Mouse (Mus musculus) CH12.LX (cell line): ENCODE measurements around the gene Abca4. TPM values are rescaled to one million over a fixed set of nuclear protein-coding genes. Genes with fewer than 3 reads are reported as not detected.

Experiments
- DNase-seq: peaks from one replicate; pipeline ENCODE4 v3.0.0-alpha.2; 2013; ENCODE audit errors: extremely low read depth
- H3K27ac ChIP-seq: 2 replicates; pipeline ENCODE4 v1.5.1; 2012; ENCODE audit warnings: low read depth, mild to moderate bottlenecking, control low read depth, moderate library complexity; ENCODE audit not compliant: insufficient read depth
- H3K27me3 ChIP-seq: replicated peaks from 2 replicates; pipeline ENCODE3; 2012; ENCODE audit warnings: inconsistent platforms
- H3K36me3 ChIP-seq, 2 experiments: replicated peaks in 1 of 2; 2 replicates each; pipeline versions ENCODE3 to v1.6.1; 2012; ENCODE audit warnings: inconsistent platforms in 1 of 2, low read length in 1 of 2, mild to moderate bottlenecking in 1 of 2, mixed read lengths in 1 of 2, moderate library complexity in 1 of 2; ENCODE audit not compliant: control insufficient read depth in 1 of 2, insufficient read depth in 1 of 2
- H3K4me1 ChIP-seq, 2 experiments: 2 replicates each; pipeline ENCODE4 v1.6.1; 2012; ENCODE audit warnings: inconsistent platforms in 1 of 2, moderate library complexity in 1 of 2; ENCODE audit not compliant: insufficient read depth in 2 of 2, control insufficient read depth in 1 of 2
- H3K4me2 ChIP-seq: 2 replicates; pipeline ENCODE4 v1.6.1; 2012; ENCODE audit warnings: low read depth, mild to moderate bottlenecking, control low read depth; ENCODE audit not compliant: poor library complexity, insufficient read depth, severe bottlenecking
- H3K4me3 ChIP-seq, 3 experiments: fragments of 150-350 bp in 1 of 3; sonication (generic) in 1 of 3; replicated peaks in 1 of 3; 2 replicates each; pipeline versions ENCODE3 to v1.5.1; 2011 to 2012; ENCODE audit warnings: low read depth in 2 of 3, low read length in 2 of 3, mild to moderate bottlenecking in 2 of 3, moderate library complexity in 2 of 3, control low read depth in 1 of 3, improper control_type of control experiment in 1 of 3, inconsistent platforms in 1 of 3, mixed read lengths in 1 of 3; ENCODE audit not compliant: poor library complexity in 1 of 3
- H3K79me2 ChIP-seq: replicated peaks from 2 replicates; pipeline ENCODE4 v1.6.1; 2012; ENCODE audit warnings: mild to moderate bottlenecking, moderate library complexity; ENCODE audit not compliant: control insufficient read depth, poor library complexity, insufficient read depth, severe bottlenecking; ENCODE audit errors: extremely low read depth
- H3K9ac ChIP-seq: 2 replicates; pipeline ENCODE4 v1.6.1; 2012; ENCODE audit warnings: low read depth, mild to moderate bottlenecking, control low read depth, moderate library complexity; ENCODE audit not compliant: insufficient read depth
- H3K9me3 ChIP-seq: replicated peaks from 2 replicates; pipeline ENCODE3; 2012; ENCODE audit warnings: low read length, inconsistent platforms, mixed read lengths
- CTCF ChIP-seq, 2 experiments: IDR thresholded peaks in 1 of 2; conservative IDR thresholded peaks in 1 of 2; 2 replicates each; pipeline ENCODE4 v1.5.1; 2011 to 2012; ENCODE audit warnings: low read depth in 2 of 2, low read length in 2 of 2, improper control_type of control experiment in 1 of 2, inconsistent platforms in 1 of 2, mild to moderate bottlenecking in 1 of 2, moderate library complexity in 1 of 2
- EP300 ChIP-seq: IDR thresholded peaks from 2 replicates; pipeline ENCODE4 v1.6.1; 2011; ENCODE audit warnings: low read length, improper control_type of control experiment
- ETS1 ChIP-seq: conservative IDR thresholded peaks from 2 replicates; pipeline ENCODE4 v1.6.1; 2012; ENCODE audit warnings: low read depth, mild to moderate bottlenecking, inconsistent platforms, low read length, improper control_type of control experiment, moderate library complexity
- GABPA ChIP-seq: IDR thresholded peaks from 2 replicates; pipeline ENCODE4 v1.6.1; 2012; ENCODE audit warnings: low read depth, low read length, improper control_type of control experiment, inconsistent platforms; ENCODE audit not compliant: insufficient replicate concordance
- HCFC1 ChIP-seq: IDR thresholded peaks from 2 replicates; pipeline ENCODE4 v1.6.1; 2012; ENCODE audit warnings: low read depth, mild to moderate bottlenecking, inconsistent platforms, low read length, improper control_type of control experiment
- JUND ChIP-seq: conservative IDR thresholded peaks from 2 replicates; pipeline ENCODE4 v1.6.1; 2011; ENCODE audit warnings: low read depth, low read length, improper control_type of control experiment
- MAFK ChIP-seq: IDR thresholded peaks from 2 replicates; pipeline ENCODE4 v1.6.1; 2011; ENCODE audit warnings: low read length, improper control_type of control experiment; ENCODE audit not compliant: insufficient replicate concordance
- MAX ChIP-seq: IDR thresholded peaks from 2 replicates; pipeline ENCODE4 v1.6.1; 2011; ENCODE audit warnings: low read length, improper control_type of control experiment
- MEF2A ChIP-seq: IDR thresholded peaks from 2 replicates; pipeline ENCODE4 v1.6.1; 2014; ENCODE audit warnings: low read depth, mild to moderate bottlenecking, inconsistent platforms, low read length, improper control_type of control experiment, borderline replicate concordance
- NRF1 ChIP-seq: IDR thresholded peaks from 2 replicates; pipeline ENCODE4 v1.6.1; 2014; ENCODE audit warnings: low read depth, mild to moderate bottlenecking, inconsistent platforms, low read length, improper control_type of control experiment, moderate library complexity
- PAX5 ChIP-seq: IDR thresholded peaks from 2 replicates; pipeline ENCODE4 v1.6.1; 2012; ENCODE audit warnings: low read length, inconsistent platforms, mixed read lengths
- POLR2AphosphoS2 ChIP-seq: IDR thresholded peaks from 2 replicates; pipeline ENCODE4 v1.6.1; 2011; ENCODE audit warnings: low read depth, low read length, improper control_type of control experiment
- RAD21 ChIP-seq: IDR thresholded peaks from 2 replicates; pipeline ENCODE4 v1.6.1; 2011; ENCODE audit warnings: low read depth, mild to moderate bottlenecking, low read length, improper control_type of control experiment, moderate library complexity
- SIN3A ChIP-seq: IDR thresholded peaks from 2 replicates; pipeline ENCODE4 v1.6.1; 2012; ENCODE audit warnings: low read length, improper control_type of control experiment, inconsistent platforms
- SMC3 ChIP-seq: IDR thresholded peaks from 2 replicates; pipeline ENCODE4 v1.6.1; 2011; ENCODE audit warnings: low read depth, low read length, improper control_type of control experiment
- TBP ChIP-seq: conservative IDR thresholded peaks from 2 replicates; pipeline ENCODE4 v1.6.1; 2011; ENCODE audit warnings: low read depth, low read length, improper control_type of control experiment
- TCF12 ChIP-seq: IDR thresholded peaks from 2 replicates; pipeline ENCODE4 v1.6.1; 2014; ENCODE audit warnings: low read depth, mild to moderate bottlenecking, inconsistent platforms, low read length, improper control_type of control experiment
- ZC3H11A ChIP-seq: IDR thresholded peaks from 2 replicates; pipeline ENCODE4 v1.6.1; 2012; ENCODE audit warnings: low read depth, mild to moderate bottlenecking, inconsistent platforms, low read length, improper control_type of control experiment
- ZKSCAN1 ChIP-seq: IDR thresholded peaks from 2 replicates; pipeline ENCODE4 v1.6.1; 2012; ENCODE audit warnings: low read depth, inconsistent platforms, low read length, improper control_type of control experiment, borderline replicate concordance
- dilution Hi-C: fragments of 300-500 bp; cut with MboI; formaldehyde crosslinking; loops from 2 replicates; pipeline ENCODE4 v1.14.3; 2020; ENCODE audit warnings: low sequenced_read_pairs; ENCODE audit not compliant: extremely low pct_unique_long_range_greater_than_20kb, extremely low pct_ligation_motif_present
- in situ Hi-C: fragments of 300-500 bp; cut with MboI; formaldehyde crosslinking; loops from 3 replicates; pipeline ENCODE4 v1.14.3; 2019; ENCODE audit warnings: low sequenced_read_pairs, low pct_ligation_motif_present, low pct_unique_long_range_greater_than_20kb, mixed read lengths
- polyA plus RNA-seq: library from polyadenylated mRNA; unstranded; fragments of >175 nt; gene quantifications from 2 replicates; pipeline ENCODE4 v1.2.1, GENCODE M21; 2012; ENCODE audit warnings: low read depth; ENCODE audit not compliant: insufficient read length
- total RNA-seq, 2 experiments: library from RNA; depleted of rRNA; stranded (reverse); fragments of 300-350 nt in 1 of 2; fragments of >200 nt in 1 of 2; gene quantifications; 2 replicates each; pipeline ENCODE4 v1.2.3; 2012 to 2014

Abca4 gene
- total and polyA plus RNA-seq, 3 experiments: 0.34 to 0.57 (median 0.46) TPM

- Histone ChIP-seq H3K79me2 (no peaks in the 10 kb centered on the region), H3K4me3 (no peak overlapping the region), H3K27me3 (no peaks in the 10 kb centered on the region), H3K4me2 (no peak overlapping the region), H3K4me1 (peaks cover 6 to 28% of the 10 kb centered on the region in 2 experiments), H3K27ac (no peak overlapping the region), H3K9me3 (no peaks in the 10 kb centered on the region), H3K36me3 (no peaks in the 10 kb centered on the region), H3K9ac (no peak overlapping the region)
- TF ChIP-seq ZC3H11A: no peak
- no peak for TF ChIP-seq SIN3A
- no peak for TF ChIP-seq NRF1
- no peak for TF ChIP-seq CTCF (conservative IDR thresholded peaks at IDR 0.05 in 1 of 2, IDR thresholded peaks at IDR 0.05 in 1 of 2; ENCODE audit: low read depth in 2 of 2, low read length in 2 of 2)
- no peak for TF ChIP-seq PAX5
- no peak for TF ChIP-seq ETS1
- TF ChIP-seq POLR2AphosphoS2: no peak
- no peak for TF ChIP-seq TBP
- TF ChIP-seq HCFC1: no peak
- no peak for TF ChIP-seq MAX
- TF ChIP-seq SMC3: no peak
- TF ChIP-seq TCF12: no peak
- no peak for DNase-seq
- dilution Hi-C loops (no loop called here), in situ Hi-C loops (no loop called here)
Measured at GRCm38 (mm10) chr3:122047402-122047801, 3.2 kb downstream of the Abca4 start.

GRCm38 (mm10) chr3:122047921-122048861, 3.9 kb downstream of the Abca4 start:
- no peak for DNase-seq
- Histone ChIP-seq H3K9me3 (no peaks in the 10 kb centered on the region), H3K4me2 (no peak overlapping the region), H3K4me3 (no peak overlapping the region), H3K27ac (no peak overlapping the region), H3K79me2 (no peaks in the 10 kb centered on the region), H3K27me3 (no peaks in the 10 kb centered on the region), H3K4me1 (peaks cover 6 to 25% of the 10 kb centered on the region in 2 experiments), H3K9ac (no peak overlapping the region), H3K36me3 (no peaks in the 10 kb centered on the region)
- dilution Hi-C loops (no loop called here), in situ Hi-C loops (no loop called here)
- no peak for TF ChIP-seq ZKSCAN1
- TF ChIP-seq ZC3H11A: no peak
- no peak for TF ChIP-seq GABPA
- no peak for TF ChIP-seq MEF2A
- TF ChIP-seq RAD21: no peak
- TF ChIP-seq PAX5: no peak
- no peak for TF ChIP-seq EP300
- no peak for TF ChIP-seq JUND
- TF ChIP-seq MAFK: no peak
